ENCODE assay signal across 15 mouse cellular contexts in genomic region chr10:79817111-79817510, GRCm38 (mm10). TPM values are rescaled to one million over a fixed set of nuclear protein-coding genes. Genes with fewer than 3 reads are reported as not detected.
DNase-seq lines count a peak whose midpoint lies in the region; ATAC-seq and TF ChIP-seq lines count a peak whose summit lies in the region.
"Had no signal": no experiment of that assay in that cellular context is flagged by ENCODE, and none has a peak within 500 bp of the region (broad histone marks: within the 10 kb centered on the region; RNA-seq: fewer than 3 reads in every experiment).

No protein-coding gene starts in this region.

- no peak overlapping the region for H3K4me3 ChIP-seq in embryonic facial prominence, embryonic 13.5 days
- H3K4me3 ChIP-seq in embryonic facial prominence, embryonic 10.5 days, result no peak overlapping the region
- H3K4me3 ChIP-seq in kidney, adult 2 months (ENCODE audit: insufficient read depth, low read depth, low read length), result no peak overlapping the region
- no peak overlapping the region for H3K4me3 ChIP-seq in lung, embryonic 14.5 days (ENCODE audit: low read depth, low read length)
- no peak overlapping the region for H3K4me3 ChIP-seq in lung, adult 2 months (replicated peaks; ENCODE audit: extremely low read depth, low read depth, low read length)
- no peak overlapping the region for H3K4me3 ChIP-seq in stomach, postnatal 0 days (ENCODE audit: low read depth, low read length)
- H3K4me3 ChIP-seq: heart, embryonic 13.5 days; hindbrain, embryonic 10.5 days had no signal

- no peak overlapping the region for H3K4me2 ChIP-seq in embryonic facial prominence, embryonic 13.5 days
- no peak overlapping the region for H3K4me2 ChIP-seq in lung, embryonic 14.5 days
- no peak overlapping the region for H3K4me2 ChIP-seq in stomach, postnatal 0 days (replicated peaks; ENCODE audit: low read depth)
- H3K4me2 ChIP-seq: heart, embryonic 13.5 days had no signal

- H3K9me3 ChIP-seq in embryonic facial prominence, embryonic 13.5 days, result no peaks in the 10 kb centered on the region
- H3K9me3 ChIP-seq in embryonic facial prominence, embryonic 10.5 days, result no peaks in the 10 kb centered on the region
- no peaks in the 10 kb centered on the region for H3K9me3 ChIP-seq in lung, embryonic 14.5 days (ENCODE audit: low read depth, low read length)
- no peaks in the 10 kb centered on the region for H3K9me3 ChIP-seq in stomach, postnatal 0 days (ENCODE audit: control insufficient read depth, low read length)
- H3K9me3 ChIP-seq: G1E; heart, embryonic 13.5 days; hindbrain, embryonic 10.5 days had no signal

- TF ChIP-seq POLR2A in kidney, adult 2 months (IDR thresholded peaks at IDR 0.05; ENCODE audit: low read depth, low read length), result no peak
- no peak for TF ChIP-seq POLR2A in lung, adult 2 months (IDR thresholded peaks at IDR 0.05; ENCODE audit: borderline replicate concordance, extremely low read depth, low read depth, low read length)

- TF ChIP-seq EP300 in stomach, postnatal 0 days (optimal IDR thresholded peaks at IDR 0.05), result no peak

- WGBS in embryonic facial prominence, embryonic 13.5 days, result 83% methylated on average over 2 of the region's 2 CpGs
- 73% methylated on average over 2 of the region's 2 CpGs for WGBS in embryonic facial prominence, embryonic 10.5 days
- WGBS in kidney, adult 2 months, result 46% methylated on average over 2 of the region's 2 CpGs
- WGBS in lung, embryonic 14.5 days, result 72% methylated on average over 2 of the region's 2 CpGs
- WGBS in lung, adult 2 months, result 88% methylated on average over 2 of the region's 2 CpGs
- WGBS in stomach, postnatal 0 days, result 67% methylated on average over 2 of the region's 2 CpGs

- no peak overlapping the region for H3K9ac ChIP-seq in embryonic facial prominence, embryonic 13.5 days
- H3K9ac ChIP-seq in lung, embryonic 14.5 days, result no peak overlapping the region
- H3K9ac ChIP-seq in stomach, postnatal 0 days (ENCODE audit: low read length), result no peak overlapping the region
- H3K9ac ChIP-seq: heart, embryonic 13.5 days had no signal

- H3K27ac ChIP-seq in embryonic facial prominence, embryonic 13.5 days, result 0 out of 2 replicates have a peak overlapping the region, but pooled peaks have one; percentile 3
- H3K27ac ChIP-seq in embryonic facial prominence, embryonic 10.5 days (replicated peaks), result no peak overlapping the region
- no peak overlapping the region for H3K27ac ChIP-seq in kidney, adult 2 months (ENCODE audit: insufficient read depth, low read depth, low read length)
- H3K27ac ChIP-seq in lung, embryonic 14.5 days (ENCODE audit: low read depth), result no peak overlapping the region
- 0 out of 2 replicates have a peak overlapping the region, but pooled peaks have one; percentile 24 for H3K27ac ChIP-seq in stomach, postnatal 0 days (replicated peaks)
- H3K27ac ChIP-seq: heart, embryonic 13.5 days; hindbrain, embryonic 10.5 days had no signal

- ATAC-seq in embryonic facial prominence, embryonic 13.5 days (ENCODE audit: insufficient number of reproducible peaks, insufficient read depth, low FRiP score, low TSS enrichment, low read depth), result no peak
- no peak for ATAC-seq in lung, embryonic 14.5 days (ENCODE audit: insufficient read depth)
- ATAC-seq in stomach, postnatal 0 days (ENCODE audit: low FRiP score, low TSS enrichment), result no peak

- H3K27me3 ChIP-seq in embryonic facial prominence, embryonic 13.5 days, result no peaks in the 10 kb centered on the region
- no peaks in the 10 kb centered on the region for H3K27me3 ChIP-seq in embryonic facial prominence, embryonic 10.5 days (replicated peaks; ENCODE audit: low read depth, poor library complexity, severe bottlenecking)
- H3K27me3 ChIP-seq in kidney, adult 2 months (replicated peaks; ENCODE audit: control insufficient read depth, insufficient read depth, low read length), result no peaks in the 10 kb centered on the region
- no peaks in the 10 kb centered on the region for H3K27me3 ChIP-seq in lung, embryonic 14.5 days (ENCODE audit: insufficient read depth, low read length)
- no peaks in the 10 kb centered on the region for H3K27me3 ChIP-seq in stomach, postnatal 0 days (ENCODE audit: control insufficient read depth, insufficient read depth, low read length)
- H3K27me3 ChIP-seq: heart, embryonic 13.5 days had no signal

- peaks cover 13% of the 10 kb centered on the region for H3K4me1 ChIP-seq in embryonic facial prominence, embryonic 13.5 days
- H3K4me1 ChIP-seq in embryonic facial prominence, embryonic 10.5 days, result peaks cover 34% of the 10 kb centered on the region
- peaks cover 41% of the 10 kb centered on the region for H3K4me1 ChIP-seq in kidney, adult 2 months (ENCODE audit: control insufficient read depth, insufficient read depth, low read length)
- H3K4me1 ChIP-seq in lung, embryonic 14.5 days (ENCODE audit: insufficient read depth), result no peaks in the 10 kb centered on the region
- H3K4me1 ChIP-seq in lung, adult 2 months (ENCODE audit: control insufficient read depth, insufficient read depth, low read length), result no peaks in the 10 kb centered on the region
- no peaks in the 10 kb centered on the region for H3K4me1 ChIP-seq in stomach, postnatal 0 days (replicated peaks; ENCODE audit: control insufficient read depth, insufficient read depth)

- peak; percentile 27 for TF ChIP-seq CTCF in kidney, adult 2 months (conservative IDR thresholded peaks at IDR 0.05; ENCODE audit: insufficient read depth, insufficient read length, low read depth, low read length)
- peak; percentile 53 for TF ChIP-seq CTCF in lung, embryonic 14.5 days (IDR thresholded peaks at IDR 0.05; ENCODE audit: low read depth)
- TF ChIP-seq CTCF in lung, adult 2 months (IDR thresholded peaks at IDR 0.05; ENCODE audit: insufficient read depth, low read length), result no peak
- TF ChIP-seq CTCF in stomach, postnatal 0 days (IDR thresholded peaks at IDR 0.05; ENCODE audit: low read depth), result peak; percentile 64

- peaks cover 63% of the 10 kb centered on the region for H3K36me3 ChIP-seq in embryonic facial prominence, embryonic 13.5 days
- H3K36me3 ChIP-seq in embryonic facial prominence, embryonic 10.5 days (replicated peaks), result peaks cover 80% of the 10 kb centered on the region
- H3K36me3 ChIP-seq in kidney, adult 2 months (ENCODE audit: control insufficient read depth, insufficient read depth, low read length), result no peaks in the 10 kb centered on the region; the same call in 1 of the 2 replicates
- peaks cover 53% of the 10 kb centered on the region for H3K36me3 ChIP-seq in lung, embryonic 14.5 days (ENCODE audit: insufficient read depth)
- H3K36me3 ChIP-seq in stomach, postnatal 0 days (ENCODE audit: control insufficient read depth, insufficient read depth, low read length), result no peaks in the 10 kb centered on the region
- H3K36me3 ChIP-seq: G1E had no signal

- no peak for DNase-seq in embryonic facial prominence, embryonic 10.5 days (ENCODE audit: low spot score)
- no peak for DNase-seq in kidney, adult 2 months
- DNase-seq in kidney, postnatal 25 days, result no peak
- DNase-seq in lung, embryonic 14.5 days, result no peak
- no peak for DNase-seq in lung, adult 2 months
- no peak for DNase-seq in stomach, postnatal 0 days (ENCODE audit: low spot score)
- no peak for DNase-seq in ovary, adult 18-20 months (ENCODE audit: low spot score)
- DNase-seq: adrenal gland, postnatal 10 days; lung, postnatal 14 days had no signal

RNA-seq across cellular contexts. Expression of gene Misp, which starts 3.7 kb away (rescaled TPM):
- polyA plus RNA-seq in embryonic facial prominence, embryonic 13.5 days (2015; fragmentation: Nextera tagmentation; extraction: Ambion mirVana), result 2.5 and 5.2 TPM in 2 replicates
- polyA plus RNA-seq in embryonic facial prominence, embryonic 10.5 days (2016; fragmentation: Nextera tagmentation; extraction: Ambion mirVana), result 1.7 and 2.2 TPM in 2 replicates
- 17.9 and 19.9 TPM in 2 replicates for polyA plus RNA-seq in kidney, adult 2 months (2012; rRNA removed)
- 5.0 and 6.1 TPM in 2 replicates for polyA plus RNA-seq in lung, embryonic 14.5 days (2014; fragmentation: Nextera tagmentation; extraction: Ambion mirVana)
- 4.0 and 4.8 TPM in 2 replicates for polyA plus RNA-seq in lung, adult 2 months (2012; rRNA removed)
- 57.6 and 58.0 TPM in 2 replicates for polyA plus RNA-seq in stomach, postnatal 0 days (2015; fragmentation: Nextera tagmentation; extraction: Ambion mirVana)
- polyA plus RNA-seq: G1E had no signal

RNA-seq across cellular contexts. Expression of gene Palm, which starts 23.7 kb away (rescaled TPM):
- 105 and 112 TPM in 2 replicates for polyA plus RNA-seq in embryonic facial prominence, embryonic 13.5 days (2015; fragmentation: Nextera tagmentation; extraction: Ambion mirVana)
- 127 and 129 TPM in 2 replicates for polyA plus RNA-seq in embryonic facial prominence, embryonic 10.5 days (2016; fragmentation: Nextera tagmentation; extraction: Ambion mirVana)
- 110 and 121 TPM in 2 replicates for polyA plus RNA-seq in kidney, adult 2 months (2012; rRNA removed)
- polyA plus RNA-seq in lung, embryonic 14.5 days (2014; fragmentation: Nextera tagmentation; extraction: Ambion mirVana), result 68.1 and 72.4 TPM in 2 replicates
- 34.2 and 38.5 TPM in 2 replicates for polyA plus RNA-seq in lung, adult 2 months (2012; rRNA removed)
- polyA plus RNA-seq in stomach, postnatal 0 days (2015; fragmentation: Nextera tagmentation; extraction: Ambion mirVana), result 27.8 and 29.1 TPM in 2 replicates

RNA-seq across cellular contexts. Expression of gene Prss57, which starts 26.4 kb away (rescaled TPM):
- polyA plus RNA-seq in embryonic facial prominence, embryonic 13.5 days (2015; fragmentation: Nextera tagmentation; extraction: Ambion mirVana), result not detected in 2 replicates
- polyA plus RNA-seq in embryonic facial prominence, embryonic 10.5 days (2016; fragmentation: Nextera tagmentation; extraction: Ambion mirVana), result 0.05 TPM in 1 of 2 replicates, not detected in the other
- 0.03 and 0.08 TPM in 2 replicates for polyA plus RNA-seq in kidney, adult 2 months (2012; rRNA removed)
- 0.11 TPM in 1 of 2 replicates, not detected in the other for polyA plus RNA-seq in lung, embryonic 14.5 days (2014; fragmentation: Nextera tagmentation; extraction: Ambion mirVana)
- 0.20 TPM in 1 of 2 replicates, not detected in the other for polyA plus RNA-seq in lung, adult 2 months (2012; rRNA removed)
- polyA plus RNA-seq in stomach, postnatal 0 days (2015; fragmentation: Nextera tagmentation; extraction: Ambion mirVana), result 0.04 and 0.15 TPM in 2 replicates
- polyA plus RNA-seq: G1E; hindbrain, embryonic 10.5 days; liver, adult 2 months; neural tube, embryonic 14.5 days had no signal

RNA-seq across cellular contexts. Expression of gene Ptbp1, which starts 37.1 kb away (rescaled TPM):
- polyA plus RNA-seq in embryonic facial prominence, embryonic 13.5 days (2015; fragmentation: Nextera tagmentation; extraction: Ambion mirVana), result 386 and 390 TPM in 2 replicates
- 406 and 416 TPM in 2 replicates for polyA plus RNA-seq in embryonic facial prominence, embryonic 10.5 days (2016; fragmentation: Nextera tagmentation; extraction: Ambion mirVana)
- polyA plus RNA-seq in kidney, adult 2 months (2012; rRNA removed), result 184 and 198 TPM in 2 replicates
- 355 and 366 TPM in 2 replicates for polyA plus RNA-seq in lung, embryonic 14.5 days (2014; fragmentation: Nextera tagmentation; extraction: Ambion mirVana)
- 224 and 265 TPM in 2 replicates for polyA plus RNA-seq in lung, adult 2 months (2012; rRNA removed)
- 99.3 and 103 TPM in 2 replicates for polyA plus RNA-seq in stomach, postnatal 0 days (2015; fragmentation: Nextera tagmentation; extraction: Ambion mirVana)

RNA-seq across cellular contexts. Expression of gene Fstl3, which starts 40.0 kb away (rescaled TPM):
- polyA plus RNA-seq in embryonic facial prominence, embryonic 13.5 days (2015; fragmentation: Nextera tagmentation; extraction: Ambion mirVana), result 7.5 and 8.3 TPM in 2 replicates
- polyA plus RNA-seq in embryonic facial prominence, embryonic 10.5 days (2016; fragmentation: Nextera tagmentation; extraction: Ambion mirVana), result 1.9 and 2.2 TPM in 2 replicates
- 17.0 and 24.1 TPM in 2 replicates for polyA plus RNA-seq in kidney, adult 2 months (2012; rRNA removed)
- 12.2 and 12.4 TPM in 2 replicates for polyA plus RNA-seq in lung, embryonic 14.5 days (2014; fragmentation: Nextera tagmentation; extraction: Ambion mirVana)
- polyA plus RNA-seq in lung, adult 2 months (2012; rRNA removed), result 65.8 and 72.7 TPM in 2 replicates
- 14.1 and 17.6 TPM in 2 replicates for polyA plus RNA-seq in stomach, postnatal 0 days (2015; fragmentation: Nextera tagmentation; extraction: Ambion mirVana)

Comparison
In these comparisons a context has a peak if more than half of its experiments do, and no peak if none do; other contexts are left out.
1. H3K27ac ChIP-seq: peak in embryonic facial prominence, embryonic 13.5 days (single experiment) and stomach, postnatal 0 days (single experiment); none in embryonic facial prominence, embryonic 10.5 days (single experiment), kidney, adult 2 months (single experiment) and lung, embryonic 14.5 days (single experiment).